Mouse (Mus musculus) embryonic facial prominence, embryonic 10.5 days (tissue): Measurements from ENCODE around the gene Megf6. TPM values are rescaled to one million over a fixed set of nuclear protein-coding genes. Genes with fewer than 3 reads are reported as not detected.

Experiments
- DNase-seq: peaks from one replicate; pipeline ENCODE4 v3.0.0-alpha.2; 2017; ENCODE audit warnings: low spot score
- H3K27ac ChIP-seq: fragments of 300-500 bp; sonication (generic); replicated peaks from 2 replicates; pipeline ENCODE4 v1.5.1; 2016; ENCODE audit warnings: mild to moderate bottlenecking
- H3K27me3 ChIP-seq: fragments of 300-500 bp; sonication (generic); replicated peaks from 2 replicates; pipeline ENCODE4 v1.6.1; 2016; ENCODE audit warnings: low read depth, mild to moderate bottlenecking; ENCODE audit not compliant: poor library complexity, severe bottlenecking
- H3K36me3 ChIP-seq: fragments of 300-500 bp; sonication (generic); replicated peaks from 2 replicates; pipeline ENCODE4 v1.6.1; 2016; ENCODE audit warnings: mild to moderate bottlenecking, moderate library complexity
- H3K4me1 ChIP-seq: fragments of 300-500 bp; sonication (generic); 2 replicates; pipeline ENCODE4 v1.6.1; 2016
- H3K4me3 ChIP-seq: fragments of 300-500 bp; sonication (generic); 2 replicates; pipeline ENCODE4 v1.5.1; 2016; ENCODE audit warnings: mild to moderate bottlenecking, moderate library complexity
- H3K9me3 ChIP-seq: fragments of 300-500 bp; sonication (generic); 2 replicates; pipeline ENCODE4 v1.6.1; 2016; ENCODE audit warnings: mild to moderate bottlenecking
- WGBS: fragments of 180-500 bp; shearing (Covaris S2); methylation state at CpG from one replicate; pipeline ENCODE4 v1.1.7; 2016; 5-methylcytosine and 5-hydroxymethylcytosine counted together
- polyA plus RNA-seq: library from polyadenylated mRNA; unstranded; fragments of >200 nt; fragmentation: Nextera tagmentation; extraction: Ambion mirVana; gene quantifications from 2 replicates; pipeline ENCODE4 v1.2.1, GENCODE M21; 2016

Megf6 gene
- polyA plus RNA-seq, 1 experiment from 2014 or later: 38.7 TPM

DNA sequence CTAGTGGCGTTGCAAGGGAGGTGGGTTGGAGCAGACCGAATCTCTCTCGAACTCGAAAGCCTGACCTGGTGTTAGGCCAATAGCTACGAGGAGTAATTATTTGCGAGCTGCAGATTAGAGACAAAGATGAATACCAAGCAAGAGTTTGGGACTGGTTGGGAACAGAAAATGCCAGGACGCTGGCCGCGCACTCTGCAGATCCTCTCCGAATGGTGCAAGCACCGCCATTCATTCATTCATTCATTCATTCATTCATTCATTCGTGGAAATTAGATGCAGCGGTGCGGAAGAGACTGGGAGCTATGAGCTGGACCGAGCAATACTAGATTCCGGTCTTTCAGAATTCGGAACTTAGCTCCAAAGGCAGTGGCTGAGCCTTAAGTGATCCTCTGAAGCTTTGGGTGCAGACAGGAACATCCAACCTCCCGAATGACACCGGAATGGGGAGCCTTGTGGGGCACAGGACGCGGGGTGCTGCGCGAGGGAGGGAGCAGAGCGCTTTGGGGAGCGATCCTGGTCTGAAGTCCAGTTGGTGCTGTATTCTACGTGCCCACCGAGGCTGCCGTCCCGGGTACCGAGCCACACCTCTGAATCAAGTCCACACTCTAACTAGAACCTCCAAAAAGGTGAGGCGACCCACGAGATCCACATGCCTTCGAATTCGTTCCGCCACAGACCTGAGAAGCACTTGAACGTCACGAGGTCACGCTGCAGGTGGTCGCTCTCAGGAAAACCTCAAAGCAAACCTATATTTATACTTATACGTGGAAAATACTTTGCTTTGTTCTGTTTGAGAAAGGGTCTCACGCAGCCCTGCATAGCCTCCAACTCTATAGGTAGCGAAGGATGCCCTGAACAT lies 29.3 kb upstream of the Megf6 start:
- Histone ChIP-seq H3K27ac (no peak overlapping the region), H3K4me3 (peak overlapping the region; percentile 84), H3K36me3 (peaks cover 3% of the 10 kb centered on the region), H3K27me3 (peaks cover 70% of the 10 kb centered on the region), H3K9me3 (no peaks in the 10 kb centered on the region), H3K4me1 (peaks cover 36% of the 10 kb centered on the region)
- 2% methylated on average over 42 of the region's 42 CpGs for WGBS
- DNase-seq: peak; percentile 57

DNA sequence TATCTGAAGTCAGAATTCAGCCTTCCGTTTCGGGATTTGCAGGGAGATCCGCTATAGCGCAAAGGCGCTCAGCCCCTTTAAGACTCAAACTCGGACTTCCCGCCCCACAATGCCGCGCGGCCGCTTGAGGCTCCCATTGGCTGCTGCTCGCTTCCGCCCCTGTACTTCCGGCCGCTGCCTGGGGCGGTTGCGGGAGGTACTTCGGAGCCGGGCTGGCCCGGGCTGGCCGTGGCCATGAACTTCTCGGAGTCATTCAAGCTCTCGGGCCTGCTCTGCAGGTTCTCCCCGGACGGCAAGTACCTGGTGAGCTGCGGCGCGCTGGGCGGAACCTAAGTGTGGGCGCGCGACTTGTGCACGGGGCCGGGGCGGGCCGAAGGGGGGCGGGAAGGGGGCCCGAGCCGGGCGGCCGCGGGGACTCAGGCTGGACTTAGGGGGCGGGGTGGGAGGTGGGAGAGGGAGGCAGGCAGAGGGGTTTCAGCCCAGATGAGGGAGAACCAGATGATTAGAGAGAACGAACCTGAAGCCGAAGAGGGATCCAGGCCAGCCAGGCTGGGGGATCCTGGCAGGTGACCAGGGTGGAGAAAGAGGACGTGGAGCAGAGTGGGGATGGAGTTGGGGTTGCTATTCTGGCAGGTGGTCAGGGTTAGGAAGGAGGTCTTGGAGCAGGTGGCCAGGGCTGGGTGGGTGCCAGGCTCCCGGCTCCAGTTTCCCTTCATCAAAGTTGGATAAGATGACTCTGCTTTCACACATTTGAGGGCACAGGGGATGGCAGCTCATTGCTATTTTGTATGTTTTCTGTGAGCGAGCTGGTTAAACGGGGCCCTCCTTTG lies 28.1 kb upstream of the Megf6 start, which contains the start of gene Wrap73:
TSS of gene Wrap73 (plus strand) at position 162 of the 830 bp plus-strand sequence.
- peaks cover 36% of the 10 kb centered on the region for H3K4me1 ChIP-seq
- peaks cover 15% of the 10 kb centered on the region for H3K36me3 ChIP-seq
- WGBS: 3% methylated on average over 49 of the region's 49 CpGs
- H3K27ac ChIP-seq: peak within 1 kb of the TSS; percentile 90
- peak; percentile 96 for DNase-seq
- no peaks in the 10 kb centered on the region for H3K9me3 ChIP-seq
- peaks cover 58% of the 10 kb centered on the region for H3K27me3 ChIP-seq
- peak within 1 kb of the TSS; percentile 84 for H3K4me3 ChIP-seq

DNA sequence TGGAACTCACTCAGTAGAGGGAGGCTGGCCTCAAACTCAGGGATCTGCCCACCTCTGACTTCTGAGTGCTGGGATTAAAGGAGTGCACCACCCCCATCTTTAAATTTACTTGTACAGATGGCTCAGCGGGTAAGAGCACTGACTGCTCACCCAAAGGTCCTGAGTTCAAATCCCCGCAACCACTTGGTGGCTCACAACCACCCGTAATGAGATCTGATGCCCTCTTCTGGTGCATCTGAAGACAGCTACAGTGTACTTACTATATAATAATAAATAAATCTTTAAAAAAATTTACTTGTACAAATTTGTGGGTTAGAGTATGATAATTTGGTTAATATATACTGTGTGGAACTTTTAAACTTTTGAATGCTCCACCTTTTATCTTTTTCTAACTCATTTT lies 25.8 kb upstream of the Megf6 start:
- Histone ChIP-seq H3K27ac (no peak overlapping the region), H3K4me3 (no peak overlapping the region), H3K36me3 (peaks cover 37% of the 10 kb centered on the region), H3K27me3 (peaks cover 35% of the 10 kb centered on the region), H3K9me3 (no peaks in the 10 kb centered on the region), H3K4me1 (peaks cover 31% of the 10 kb centered on the region)
- no peak for DNase-seq
- 85% methylated on average over 3 of the region's 3 CpGs for WGBS

DNA sequence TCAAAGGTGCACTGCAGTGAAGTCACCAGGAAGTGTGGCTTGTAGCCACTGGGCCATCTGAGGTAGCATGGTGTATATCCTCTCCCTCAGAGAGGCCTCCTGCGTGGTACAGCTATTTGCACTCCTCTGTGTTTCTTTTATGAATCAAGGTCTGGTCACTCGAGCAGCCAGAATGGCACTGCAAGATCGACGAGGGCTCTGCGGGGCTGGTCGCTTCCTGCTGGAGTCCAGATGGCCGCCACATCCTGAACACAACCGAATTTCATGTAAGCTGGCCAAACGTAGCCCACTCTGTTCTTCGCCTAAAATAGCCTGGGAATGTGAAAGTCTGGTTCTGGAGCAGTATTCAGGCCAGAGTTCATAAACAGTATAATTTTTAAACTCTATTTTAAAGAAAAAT lies 24.2 kb upstream of the Megf6 start:
- no peak overlapping the region for H3K4me3 ChIP-seq
- H3K27me3 ChIP-seq: peaks cover 19% of the 10 kb centered on the region
- peaks cover 54% of the 10 kb centered on the region for H3K36me3 ChIP-seq
- H3K9me3 ChIP-seq: no peaks in the 10 kb centered on the region
- DNase-seq: no peak
- H3K27ac ChIP-seq: no peak overlapping the region
- H3K4me1 ChIP-seq: peaks cover 15% of the 10 kb centered on the region
- 84% methylated on average over 10 of the region's 10 CpGs for WGBS

DNA sequence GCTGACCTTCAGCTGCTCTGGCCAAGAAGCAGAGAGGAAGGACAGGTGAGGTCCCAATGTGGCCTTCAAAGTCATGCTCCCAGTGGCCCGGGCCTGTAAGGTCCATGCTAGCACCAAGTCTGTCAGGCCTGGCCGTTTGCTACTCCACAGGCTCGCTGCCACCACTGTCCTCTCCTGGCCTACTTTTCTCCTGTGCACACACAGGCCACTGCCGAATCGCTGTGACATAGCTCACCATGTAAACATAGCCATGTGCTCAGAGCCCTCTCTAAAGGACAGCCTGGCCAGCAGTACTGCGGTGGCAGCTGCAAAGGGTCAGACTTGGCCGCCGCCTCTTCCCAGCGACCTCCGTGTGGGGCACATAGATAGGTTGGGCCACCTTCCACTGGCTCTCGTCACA lies 16.4 kb upstream of the Megf6 start:
- H3K36me3 ChIP-seq: peaks cover 97% of the 10 kb centered on the region
- no peaks in the 10 kb centered on the region for H3K9me3 ChIP-seq
- no peaks in the 10 kb centered on the region for H3K27me3 ChIP-seq
- DNase-seq: no peak
- peaks cover 10% of the 10 kb centered on the region for H3K4me1 ChIP-seq
- no peak overlapping the region for H3K4me3 ChIP-seq
- H3K27ac ChIP-seq: no peak overlapping the region
- 68% methylated on average over 11 of the region's 11 CpGs for WGBS

DNA sequence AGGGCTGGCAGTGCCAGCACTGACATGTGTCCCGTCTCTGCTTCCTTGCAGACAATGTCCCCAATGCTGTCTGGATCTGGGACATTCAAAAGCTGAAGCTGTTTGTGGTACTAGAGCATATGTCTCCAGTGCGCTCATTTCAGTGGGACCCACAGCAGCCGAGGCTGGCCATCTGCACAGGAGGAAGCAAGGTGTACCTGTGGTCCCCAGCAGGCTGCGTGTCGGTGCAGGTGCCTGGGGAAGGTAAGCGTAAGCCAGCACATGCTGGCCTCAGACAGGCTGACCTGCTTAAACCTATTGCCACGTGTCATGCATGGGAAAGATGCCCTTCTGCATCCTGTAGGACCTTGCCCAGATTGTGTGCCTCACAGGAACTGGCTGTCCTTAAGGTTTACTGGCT lies 14.5 kb upstream of the Megf6 start:
- H3K4me1 ChIP-seq: peaks cover 25% of the 10 kb centered on the region
- peaks cover 78% of the 10 kb centered on the region for H3K36me3 ChIP-seq
- H3K9me3 ChIP-seq: no peaks in the 10 kb centered on the region
- DNase-seq: no peak
- no peaks in the 10 kb centered on the region for H3K27me3 ChIP-seq
- WGBS: 85% methylated on average over 7 of the region's 7 CpGs
- H3K27ac ChIP-seq: no peak overlapping the region
- no peak overlapping the region for H3K4me3 ChIP-seq

DNA sequence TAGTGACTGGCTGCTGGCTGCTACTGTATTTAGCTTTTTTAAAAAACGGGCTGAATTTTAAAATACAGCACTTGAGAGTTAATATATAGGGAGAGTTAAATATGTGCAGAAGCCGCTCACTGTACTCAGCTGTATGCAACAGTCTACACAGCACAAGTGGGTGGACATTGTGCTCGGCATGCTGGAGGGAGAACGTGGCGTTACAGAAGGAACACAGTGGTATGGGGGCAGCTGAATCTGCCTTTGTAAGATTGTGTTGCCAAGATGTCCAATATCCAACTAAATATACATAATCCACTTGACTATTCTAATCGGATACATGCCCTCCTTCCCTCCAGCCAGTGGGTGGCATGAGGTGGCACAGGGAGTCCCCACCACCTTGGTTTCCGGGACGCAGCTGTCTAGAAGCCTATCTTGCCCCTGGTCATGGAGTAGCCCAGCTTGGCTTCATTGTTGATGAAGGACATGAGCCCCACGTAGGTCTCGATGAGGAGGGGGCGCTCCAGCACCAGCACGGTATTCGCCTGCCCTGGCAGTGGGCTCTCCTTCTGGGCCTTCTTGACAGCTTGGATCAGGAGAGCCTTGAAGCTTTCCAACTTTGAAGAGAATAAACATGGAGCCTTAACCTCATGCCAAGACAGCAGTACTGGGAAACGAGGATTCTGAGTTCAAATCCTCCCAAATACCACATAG lies 12.4 kb upstream of the Megf6 start:
- no peaks in the 10 kb centered on the region for H3K9me3 ChIP-seq
- no peak for DNase-seq
- H3K4me1 ChIP-seq: peaks cover 31% of the 10 kb centered on the region
- no peak overlapping the region for H3K4me3 ChIP-seq
- no peak overlapping the region for H3K27ac ChIP-seq
- no peaks in the 10 kb centered on the region for H3K27me3 ChIP-seq
- peaks cover 57% of the 10 kb centered on the region for H3K36me3 ChIP-seq
- 94% methylated on average over 14 of the region's 14 CpGs for WGBS

DNA sequence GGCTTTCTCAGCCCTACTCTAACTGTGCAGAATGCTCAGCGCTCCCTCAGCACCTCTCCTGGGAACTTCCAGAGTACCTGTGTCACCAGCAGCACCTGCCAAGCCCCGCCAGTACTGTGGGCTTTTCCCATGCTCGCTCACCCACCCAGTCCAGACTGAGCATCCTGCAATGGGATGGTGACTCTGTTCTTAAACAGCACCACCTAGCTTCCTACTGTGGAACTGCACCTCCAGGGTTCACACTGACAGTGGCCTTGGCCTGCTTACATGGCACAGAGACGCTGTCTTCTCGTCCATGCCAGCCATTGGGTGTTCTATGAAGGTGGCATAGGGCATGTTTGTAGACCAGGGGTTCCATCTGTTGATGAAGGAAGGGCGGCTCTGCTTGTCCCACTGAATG lies 11.5 kb upstream of the Megf6 start:
- peak overlapping the region; percentile 95; the same call in 1 of the 2 replicates for H3K4me3 ChIP-seq
- H3K27me3 ChIP-seq: no peaks in the 10 kb centered on the region
- H3K9me3 ChIP-seq: no peaks in the 10 kb centered on the region
- peak; percentile 83 for DNase-seq
- peaks cover 31% of the 10 kb centered on the region for H3K4me1 ChIP-seq
- WGBS: 25% methylated on average over 6 of the region's 6 CpGs
- peaks cover 50% of the 10 kb centered on the region for H3K36me3 ChIP-seq
- H3K27ac ChIP-seq: no peak overlapping the region

DNA sequence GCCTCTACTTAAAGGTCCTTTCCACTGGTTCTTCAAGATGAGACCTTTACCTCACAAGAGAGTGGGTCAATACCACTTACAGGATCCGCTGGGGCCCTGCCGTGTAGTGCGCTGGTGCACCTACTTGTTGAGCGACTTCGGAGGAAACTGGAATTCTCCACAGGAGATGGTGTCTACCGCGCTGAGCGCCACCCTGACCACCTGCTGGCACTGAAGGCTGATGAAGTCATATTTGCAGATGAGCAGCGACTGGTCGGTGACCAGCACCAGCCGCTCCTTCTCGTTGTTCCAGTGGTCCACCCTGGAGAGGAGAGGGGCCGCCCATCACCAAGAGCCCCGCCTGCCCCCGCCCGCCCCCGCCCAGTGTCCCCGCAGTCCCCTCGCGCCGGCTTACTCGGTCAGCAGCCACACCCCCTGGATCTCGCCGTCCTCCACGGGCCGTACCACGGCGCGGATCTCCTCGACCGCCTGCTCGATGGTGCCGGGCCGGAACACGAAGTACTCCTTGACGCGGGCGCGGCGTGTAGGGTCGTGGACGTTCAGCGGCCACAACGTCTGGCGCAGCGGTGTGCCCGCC lies 10.5 kb upstream of the Megf6 start:
- H3K27me3 ChIP-seq: no peaks in the 10 kb centered on the region
- H3K4me1 ChIP-seq: peaks cover 27% of the 10 kb centered on the region
- no peaks in the 10 kb centered on the region for H3K9me3 ChIP-seq
- 3% methylated on average over 47 of the region's 47 CpGs for WGBS
- peaks cover 40% of the 10 kb centered on the region for H3K36me3 ChIP-seq
- H3K27ac ChIP-seq: peak overlapping the region; percentile 80
- peak overlapping the region; percentile 95 for H3K4me3 ChIP-seq
- DNase-seq: no peak

DNA sequence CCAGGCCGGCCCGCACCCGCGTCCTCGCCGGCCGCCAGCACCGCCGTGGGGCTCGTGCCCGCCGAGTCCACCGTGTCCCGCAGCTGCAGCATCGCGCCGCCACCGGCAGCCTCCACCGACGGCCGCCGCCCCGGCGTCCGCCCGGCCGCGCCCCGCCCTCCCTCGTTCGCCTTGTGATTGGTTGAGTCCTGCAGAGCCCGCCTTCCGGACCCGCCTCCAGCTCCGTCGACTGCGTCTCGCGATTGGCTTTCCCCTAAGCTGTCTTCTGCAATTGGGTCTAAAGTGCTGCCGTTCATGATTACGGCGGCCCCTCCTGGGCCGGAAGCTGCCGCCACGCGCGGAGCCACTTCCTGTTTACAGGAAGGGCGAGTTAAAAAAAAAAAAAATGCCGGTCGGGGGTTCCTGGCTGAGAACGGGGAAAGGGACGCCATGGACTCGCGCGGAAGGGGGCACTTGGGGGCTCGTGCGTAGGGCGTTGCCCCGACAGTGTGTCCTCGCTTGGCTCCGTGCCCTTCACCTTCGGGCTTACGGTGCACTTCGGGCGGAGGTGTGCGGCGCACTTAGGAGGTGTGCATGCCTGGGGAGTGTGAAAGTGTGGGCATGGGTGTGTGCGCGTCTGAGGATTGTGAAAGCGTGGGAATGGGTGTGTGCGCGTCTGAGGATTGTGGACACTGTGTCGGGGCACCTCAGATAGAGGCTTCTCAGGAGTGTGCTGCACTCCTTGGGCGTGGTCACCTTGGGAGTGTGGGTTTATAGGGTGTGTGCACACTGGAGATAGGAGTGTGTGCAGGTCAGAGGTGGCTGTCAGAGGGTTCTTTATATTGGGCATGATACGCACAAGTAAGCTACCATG lies 9.8 kb upstream of the Megf6 start, which contains the start of gene Tprgl:
TSS of gene Tprgl (minus strand) at position 129 of the 853 bp plus-strand sequence.
- no peaks in the 10 kb centered on the region for H3K9me3 ChIP-seq
- H3K27me3 ChIP-seq: no peaks in the 10 kb centered on the region
- peak; percentile 98 for DNase-seq
- peaks cover 33% of the 10 kb centered on the region for H3K36me3 ChIP-seq
- H3K4me3 ChIP-seq: peak within 1 kb of the TSS; percentile 95
- WGBS: under 1% methylated on average over 75 of the region's 75 CpGs
- peaks cover 24% of the 10 kb centered on the region for H3K4me1 ChIP-seq
- H3K27ac ChIP-seq: peak within 1 kb of the TSS; percentile 80

DNA sequence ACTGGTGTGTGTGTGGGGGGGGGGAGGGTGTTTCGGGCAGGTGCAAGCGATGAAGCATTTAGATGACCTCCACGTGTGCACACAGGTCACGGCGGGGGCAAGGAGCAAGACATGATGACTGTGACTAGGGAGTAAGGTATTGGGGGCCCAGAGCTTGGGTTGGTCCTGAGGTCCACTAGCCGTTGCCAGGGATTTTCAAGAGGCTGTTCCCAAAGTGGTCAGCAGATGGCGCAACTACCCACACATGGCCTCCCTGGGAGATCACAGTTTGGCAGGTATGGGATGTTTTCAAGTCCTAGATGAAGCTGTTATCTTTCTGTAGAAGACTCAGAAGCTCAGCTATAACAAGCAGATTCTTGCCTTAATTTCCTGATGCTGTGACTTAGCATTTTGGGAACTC lies 7.2 kb upstream of the Megf6 start:
- Histone ChIP-seq H3K9me3 (no peaks in the 10 kb centered on the region), H3K27me3 (peaks cover 7% of the 10 kb centered on the region; the same call in 1 of the 2 replicates), H3K4me3 (no peak overlapping the region), H3K4me1 (peaks cover 24% of the 10 kb centered on the region), H3K36me3 (peaks cover 7% of the 10 kb centered on the region), H3K27ac (no peak overlapping the region)
- 15% methylated on average over 7 of the region's 7 CpGs for WGBS
- DNase-seq: peak; percentile 82
